Mouse (Mus musculus) myocyte (in vitro differentiated cells): ENCODE measurements at regions not wholly inside any gene's neighbourhood (a gene's known extent, or its start where the extent isn't known, plus 50 kb on each side); places are given as distances from the start of the nearest gene placed in this dataset.

Source experiments
- H3K27me3 ChIP-seq: one replicate; pipeline ENCODE4 v1.6.1; 2011; ENCODE audit not compliant: control insufficient read depth, insufficient read depth, insufficient read length
- H3K36me3 ChIP-seq: one replicate; pipeline ENCODE4 v1.6.1; 2011; ENCODE audit not compliant: control insufficient read depth, insufficient read depth
- H3K4me2 ChIP-seq: one replicate; pipeline ENCODE4 v1.6.1; 2011; ENCODE audit warnings: low read depth, control low read depth
- H3K4me3 ChIP-seq: one replicate; pipeline ENCODE4 v1.5.1; 2011; ENCODE audit warnings: mild to moderate bottlenecking, control low read depth, moderate library complexity
- H3K79me2 ChIP-seq: one replicate; pipeline ENCODE4 v1.6.1; 2011; ENCODE audit not compliant: control insufficient read depth, insufficient read depth
- H3ac ChIP-seq: one replicate; pipeline ENCODE4 v1.6.1; 2011; ENCODE audit not compliant: control insufficient read depth, insufficient read length
- CEBPB ChIP-seq: IDR thresholded peaks from 2 replicates; pipeline ENCODE4 v1.6.1; 2011; ENCODE audit warnings: mild to moderate bottlenecking, moderate library complexity; ENCODE audit not compliant: poor library complexity, insufficient read depth, severe bottlenecking
- E2F4 ChIP-seq: IDR thresholded peaks from one replicate; pipeline ENCODE4 v1.6.1; 2011; ENCODE audit warnings: mild to moderate bottlenecking, control low read depth, moderate library complexity; ENCODE audit not compliant: insufficient read depth
- MAX ChIP-seq: IDR thresholded peaks from one replicate; pipeline ENCODE4 v1.6.1; 2011; ENCODE audit warnings: low read depth, mild to moderate bottlenecking, control low read depth
- MYOD1 ChIP-seq, 3 experiments: IDR thresholded peaks; one replicate each; pipeline ENCODE4 v1.6.1; 2011; ENCODE audit warnings: control low read depth in 2 of 3, low read depth in 2 of 3, mild to moderate bottlenecking in 2 of 3, moderate library complexity in 1 of 3; ENCODE audit not compliant: insufficient read length in 2 of 3, control insufficient read depth in 1 of 3
- MYOG ChIP-seq, 3 experiments: IDR thresholded peaks; one replicate each; pipeline ENCODE4 v1.6.1; 2011; ENCODE audit warnings: control low read depth in 2 of 3, low read depth in 2 of 3, mild to moderate bottlenecking in 2 of 3; ENCODE audit not compliant: insufficient read length in 2 of 3, control insufficient read depth in 1 of 3, insufficient read depth in 1 of 3
- POLR2A ChIP-seq: IDR thresholded peaks from one replicate; pipeline ENCODE4 v1.6.1; 2011; ENCODE audit warnings: low read depth, mild to moderate bottlenecking, control low read depth, moderate library complexity; ENCODE audit not compliant: insufficient read length
- POLR2AphosphoS2 ChIP-seq: IDR thresholded peaks from one replicate; pipeline ENCODE4 v1.6.1; 2011; ENCODE audit warnings: low read depth, control low read depth; ENCODE audit not compliant: insufficient read length
- REST ChIP-seq: IDR thresholded peaks from one replicate; pipeline ENCODE4 v1.6.1; 2011; ENCODE audit warnings: mild to moderate bottlenecking, control low read depth, moderate library complexity; ENCODE audit not compliant: insufficient read depth, insufficient read length
- SRF ChIP-seq: IDR thresholded peaks from one replicate; pipeline ENCODE4 v1.6.1; 2011; ENCODE audit warnings: low read depth; ENCODE audit not compliant: control insufficient read depth, insufficient read length
- TCF12 ChIP-seq: IDR thresholded peaks from one replicate; pipeline ENCODE4 v1.6.1; 2011; ENCODE audit warnings: mild to moderate bottlenecking, control low read depth; ENCODE audit not compliant: poor library complexity, insufficient read depth, severe bottlenecking
- TCF3 ChIP-seq: IDR thresholded peaks from one replicate; pipeline ENCODE4 v1.6.1; 2011; ENCODE audit warnings: low read depth, control low read depth; ENCODE audit not compliant: insufficient read length
- USF1 ChIP-seq: IDR thresholded peaks from one replicate; pipeline ENCODE4 v1.6.1; 2011; ENCODE audit warnings: low read depth, mild to moderate bottlenecking, control low read depth, moderate library complexity

DNA sequence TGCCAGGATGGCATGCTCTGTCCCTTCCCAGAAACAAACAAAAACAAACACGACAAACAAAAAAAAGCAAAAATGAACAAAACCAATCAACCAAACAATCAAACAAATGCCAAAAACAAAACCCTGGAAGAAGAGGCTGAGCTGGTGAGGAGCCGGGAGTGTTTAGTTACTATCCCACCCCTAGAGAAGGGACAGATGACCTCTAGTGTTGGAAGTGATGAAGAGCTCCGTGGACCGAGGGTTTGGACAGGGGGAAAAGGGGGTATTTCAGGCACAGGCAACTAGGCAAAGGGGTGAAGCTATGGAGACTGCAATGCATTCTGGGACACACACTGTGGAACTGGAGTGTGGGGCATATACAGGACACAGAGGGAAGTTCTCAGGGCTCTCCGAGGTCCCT is 277.6 kb downstream of the Tshz3 start:
- Histone ChIP-seq H3K79me2 (no peaks in the 10 kb centered on the region), H3ac (no peak overlapping the region), H3K4me3 (no peak overlapping the region), H3K36me3 (no peaks in the 10 kb centered on the region), H3K27me3 (no peaks in the 10 kb centered on the region), H3K4me2 (no peak overlapping the region)
- TF ChIP-seq MYOD1 (IDR thresholded peaks at IDR 0.05; ENCODE audit: control insufficient read depth in 1 of 3, insufficient read length in 2 of 3, low read depth in 2 of 3) = no peak
- no peak for TF ChIP-seq POLR2AphosphoS2
- no peak for TF ChIP-seq E2F4
- no peak for TF ChIP-seq REST
- no peak for TF ChIP-seq CEBPB
- no peak for TF ChIP-seq SRF
- TF ChIP-seq TCF12 = no peak
- TF ChIP-seq MYOG (IDR thresholded peaks at IDR 0.05; ENCODE audit: control insufficient read depth in 1 of 3, insufficient read depth in 1 of 3, insufficient read length in 2 of 3, low read depth in 2 of 3) = no peak
- no peak for TF ChIP-seq POLR2A
- TF ChIP-seq TCF3 = no peak

GRCm38 (mm10) chr7:36977819-36978218 is 279.9 kb downstream of the Tshz3 start:
- H3K4me3 ChIP-seq = no peak overlapping the region
- no peak overlapping the region for H3K4me2 ChIP-seq
- no peak for TF ChIP-seq E2F4
- TF ChIP-seq TCF12 = no peak
- no peak for TF ChIP-seq POLR2AphosphoS2
- no peak for TF ChIP-seq USF1
- no peak for TF ChIP-seq MYOG (IDR thresholded peaks at IDR 0.05; ENCODE audit: control insufficient read depth in 1 of 3, insufficient read depth in 1 of 3, insufficient read length in 2 of 3, low read depth in 2 of 3)
- no peak for TF ChIP-seq SRF
- no peak for TF ChIP-seq TCF3
- no peak for TF ChIP-seq POLR2A
- no peak for TF ChIP-seq CEBPB
- TF ChIP-seq MYOD1 (IDR thresholded peaks at IDR 0.05; ENCODE audit: control insufficient read depth in 1 of 3, insufficient read length in 2 of 3, low read depth in 2 of 3) = no peak
- no peak for TF ChIP-seq REST
- no peak for TF ChIP-seq MAX
- no peak overlapping the region for H3ac ChIP-seq
- H3K79me2 ChIP-seq = no peaks in the 10 kb centered on the region
- H3K36me3 ChIP-seq = no peaks in the 10 kb centered on the region
- H3K27me3 ChIP-seq = no peaks in the 10 kb centered on the region

DNA sequence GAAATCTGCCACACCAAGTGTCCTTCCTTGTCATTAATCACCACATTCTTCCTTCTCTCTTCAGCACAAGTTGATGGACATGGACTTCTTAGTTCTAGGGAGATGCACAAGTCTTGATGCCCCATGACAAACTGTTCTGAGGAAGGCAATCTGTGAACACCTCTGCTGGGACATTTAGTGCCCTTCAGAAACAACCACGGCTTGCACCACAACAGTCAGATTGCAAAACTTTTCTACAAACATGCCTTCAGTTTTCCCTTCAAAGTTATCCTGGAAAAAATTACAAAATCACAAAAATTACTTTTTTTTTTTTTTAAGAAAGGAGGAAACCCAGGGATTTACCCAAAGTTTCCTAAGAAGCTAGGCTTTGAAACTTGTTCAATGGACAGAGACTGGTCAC is 291.5 kb downstream of the Tshz3 start:
- H3K79me2 ChIP-seq = no peaks in the 10 kb centered on the region
- no peak overlapping the region for H3K4me2 ChIP-seq
- no peak overlapping the region for H3K4me3 ChIP-seq
- no peak overlapping the region for H3ac ChIP-seq
- TF ChIP-seq SRF = no peak
- TF ChIP-seq MAX = no peak
- TF ChIP-seq POLR2A = no peak
- no peak for TF ChIP-seq POLR2AphosphoS2
- TF ChIP-seq MYOG (IDR thresholded peaks at IDR 0.05; ENCODE audit: control insufficient read depth in 1 of 3, insufficient read depth in 1 of 3, insufficient read length in 2 of 3, low read depth in 2 of 3) = no peak
- no peak for TF ChIP-seq CEBPB
- no peak for TF ChIP-seq TCF12
- TF ChIP-seq MYOD1 (IDR thresholded peaks at IDR 0.05; ENCODE audit: control insufficient read depth in 1 of 3, insufficient read length in 2 of 3, low read depth in 2 of 3) = no peak
- no peak for TF ChIP-seq E2F4
- TF ChIP-seq REST = no peak
- no peak for TF ChIP-seq TCF3
- TF ChIP-seq USF1 = no peak
- H3K27me3 ChIP-seq = no peaks in the 10 kb centered on the region
- H3K36me3 ChIP-seq = no peaks in the 10 kb centered on the region

- H3K79me2 ChIP-seq = no peaks in the 10 kb centered on the region
- no peaks in the 10 kb centered on the region for H3K36me3 ChIP-seq
- no peak overlapping the region for H3K4me3 ChIP-seq
- no peak overlapping the region for H3ac ChIP-seq
- H3K4me2 ChIP-seq = no peak overlapping the region
- no peaks in the 10 kb centered on the region for H3K27me3 ChIP-seq
- TF ChIP-seq MYOD1 (IDR thresholded peaks at IDR 0.05; ENCODE audit: control insufficient read depth in 1 of 3, insufficient read length in 2 of 3, low read depth in 2 of 3) = peak in 1 of 3 experiments; percentile 20
- no peak for TF ChIP-seq POLR2AphosphoS2
These were observed 306.7 kb downstream of the Tshz3 start for GRCm38 (mm10) chr7:37004601-37005000.

- Histone ChIP-seq H3ac (no peak overlapping the region), H3K4me3 (no peak overlapping the region), H3K27me3 (no peaks in the 10 kb centered on the region), H3K79me2 (no peaks in the 10 kb centered on the region), H3K36me3 (no peaks in the 10 kb centered on the region), H3K4me2 (no peak overlapping the region)
- TF ChIP-seq TCF3 (no peak), REST (no peak), MAX (no peak), MYOG (IDR thresholded peaks at IDR 0.05; ENCODE audit: control insufficient read depth in 1 of 3, insufficient read depth in 1 of 3, insufficient read length in 2 of 3, low read depth in 2 of 3) (no peak), CEBPB (no peak), TCF12 (no peak), POLR2A (no peak)
These were observed 307.8 kb downstream of the Tshz3 start for GRCm38 (mm10) chr7:37005701-37006100.
